Mouse (Mus musculus): ENCODE results near the gene Greb1. TPM values are rescaled to one million over a fixed set of nuclear protein-coding genes. Genes with fewer than 3 reads are reported as not detected.

The Greb1 gene
- polyA plus RNA-seq, 1 experiment: 1.4 TPM

DNA sequence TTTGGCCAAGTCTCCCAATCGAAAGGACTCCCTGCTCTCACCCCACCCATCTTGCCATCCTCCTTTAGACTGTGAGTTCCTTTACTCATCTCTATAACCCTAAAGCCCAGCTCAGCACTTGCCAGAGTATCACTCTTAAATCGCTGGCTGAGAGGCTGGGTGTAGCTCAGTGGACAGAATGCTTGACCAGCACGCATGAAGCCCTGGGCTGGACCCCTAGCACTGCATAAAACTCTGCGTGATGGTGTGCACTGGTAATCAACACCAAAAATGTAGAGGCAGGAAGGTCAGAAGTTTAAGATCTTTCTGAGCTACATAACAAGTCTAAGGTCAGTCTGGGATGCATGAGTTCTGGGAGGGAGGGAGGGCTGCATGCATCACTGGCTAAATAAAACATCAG lies 26.1 kb downstream of the Greb1 start:
- no peak for DNase-seq
- 99% methylated on average over 4 of the region's 4 CpGs for WGBS
- no peak overlapping the region for H3K27ac ChIP-seq (ENCODE audit: insufficient read depth, low read length)
- no peak for TF ChIP-seq POLR2A (IDR thresholded peaks at IDR 0.05; ENCODE audit: borderline replicate concordance, insufficient read depth, low read length)
- TF ChIP-seq CTCF (IDR thresholded peaks at IDR 0.05; ENCODE audit: borderline replicate concordance, insufficient read depth, low read depth, low read length): no peak
- no peak overlapping the region for H3K4me3 ChIP-seq (replicated peaks; ENCODE audit: insufficient read depth, low read depth, low read length)
- H3K4me1 ChIP-seq (ENCODE audit: control insufficient read depth, insufficient read depth, low read length): no peaks in the 10 kb centered on the region
- no peaks in the 10 kb centered on the region for H3K27me3 ChIP-seq (ENCODE audit: control insufficient read depth, insufficient read depth, low read length)

DNA sequence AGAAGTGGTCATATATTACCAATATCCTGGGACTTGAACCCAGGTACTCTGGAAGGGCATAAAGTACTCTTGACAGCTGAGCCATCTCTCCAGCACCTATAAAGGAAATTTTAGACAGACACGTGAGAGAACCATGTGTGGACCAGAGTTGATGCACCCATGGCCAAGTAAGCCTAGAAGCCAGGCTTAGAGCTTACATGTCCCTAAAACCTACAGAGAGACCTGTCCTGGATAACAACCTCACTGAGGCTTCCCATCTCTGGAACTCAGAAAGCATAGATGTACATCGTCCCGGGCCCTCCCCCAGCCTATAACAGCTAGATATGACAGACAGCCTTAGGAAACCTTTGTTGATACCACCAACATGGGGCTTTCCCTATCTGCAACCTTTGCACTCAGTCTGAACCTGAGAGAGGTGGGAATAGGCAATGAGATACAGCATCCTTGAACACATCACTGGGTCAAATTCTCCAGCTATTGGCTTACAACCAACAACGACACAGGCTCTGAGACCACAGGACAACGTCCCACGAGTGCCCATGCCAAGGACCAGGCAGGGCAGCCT lies 31.0 kb downstream of the Greb1 start:
- WGBS: 82% methylated on average over 6 of the region's 6 CpGs

DNA sequence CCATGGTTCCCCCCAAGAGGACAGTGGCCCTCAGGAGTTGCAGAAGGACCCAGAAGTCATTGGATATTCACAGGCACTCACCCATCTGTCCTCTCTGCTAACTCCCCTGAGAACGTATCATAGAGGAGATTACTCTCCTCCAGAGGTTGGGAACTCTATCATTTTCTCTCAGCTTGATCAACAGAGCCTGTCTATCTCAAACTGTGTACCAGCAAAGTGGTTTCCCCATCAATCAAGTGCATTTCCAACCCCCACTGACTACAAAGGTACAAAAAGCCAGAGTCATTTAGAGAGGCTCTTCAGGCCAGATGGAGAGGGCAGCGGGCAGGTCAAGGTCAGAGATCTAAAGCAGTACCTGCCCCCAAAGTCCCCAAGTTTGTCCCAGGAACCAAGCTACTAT lies 32.0 kb downstream of the Greb1 start:
- DNase-seq: no peak
- no peaks in the 10 kb centered on the region for H3K4me1 ChIP-seq (ENCODE audit: control insufficient read depth, insufficient read depth, low read length)
- TF ChIP-seq POLR2A (IDR thresholded peaks at IDR 0.05; ENCODE audit: borderline replicate concordance, insufficient read depth, low read length) (no peak), CTCF (IDR thresholded peaks at IDR 0.05; ENCODE audit: borderline replicate concordance, insufficient read depth, low read depth, low read length) (no peak)
- H3K4me3 ChIP-seq (replicated peaks; ENCODE audit: insufficient read depth, low read depth, low read length): no peak overlapping the region
- H3K27me3 ChIP-seq (ENCODE audit: control insufficient read depth, insufficient read depth, low read length): no peaks in the 10 kb centered on the region
- H3K27ac ChIP-seq (ENCODE audit: insufficient read depth, low read length): no peak overlapping the region
- WGBS: 92% methylated on average over 2 of the region's 2 CpGs

More for the DNA sequence above, 31.0 kb downstream of the Greb1 start:
- Histone ChIP-seq H3K27me3 (ENCODE audit: control insufficient read depth, insufficient read depth, low read length) (no peaks in the 10 kb centered on the region), H3K4me3 (replicated peaks; ENCODE audit: insufficient read depth, low read depth, low read length) (no peak overlapping the region), H3K27ac (ENCODE audit: insufficient read depth, low read length) (no peak overlapping the region), H3K4me1 (ENCODE audit: control insufficient read depth, insufficient read depth, low read length) (no peaks in the 10 kb centered on the region)
- DNase-seq: no peak
- TF ChIP-seq CTCF (IDR thresholded peaks at IDR 0.05; ENCODE audit: borderline replicate concordance, insufficient read depth, low read depth, low read length) (no peak), POLR2A (IDR thresholded peaks at IDR 0.05; ENCODE audit: borderline replicate concordance, insufficient read depth, low read length) (no peak)

DNA sequence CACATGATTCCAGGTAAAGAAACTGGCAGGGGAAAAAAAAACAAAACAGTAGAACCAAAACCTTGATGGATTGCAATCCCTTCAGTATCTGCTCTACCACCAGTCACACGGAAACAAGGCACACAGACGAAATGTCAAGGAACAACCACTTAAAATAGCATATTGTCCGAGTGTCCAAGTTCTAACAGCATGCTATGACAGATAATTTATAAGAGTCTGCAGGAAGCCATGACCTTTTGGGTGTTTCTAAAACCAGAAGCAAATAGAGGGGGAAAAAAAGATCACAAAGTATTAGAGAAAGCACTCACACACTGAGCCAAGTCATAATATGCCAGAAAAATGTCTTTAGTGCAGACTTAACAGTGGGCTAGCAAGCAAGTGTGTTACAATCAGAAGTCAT lies 32.4 kb downstream of the Greb1 start:
- no peak for DNase-seq
- TF ChIP-seq POLR2A (IDR thresholded peaks at IDR 0.05; ENCODE audit: borderline replicate concordance, insufficient read depth, low read length) (no peak), CTCF (IDR thresholded peaks at IDR 0.05; ENCODE audit: borderline replicate concordance, insufficient read depth, low read depth, low read length) (no peak)
- 58% methylated on average over 3 of the region's 3 CpGs for WGBS
- Histone ChIP-seq H3K27ac (ENCODE audit: insufficient read depth, low read length) (no peak overlapping the region), H3K4me3 (replicated peaks; ENCODE audit: insufficient read depth, low read depth, low read length) (no peak overlapping the region), H3K27me3 (ENCODE audit: control insufficient read depth, insufficient read depth, low read length) (no peaks in the 10 kb centered on the region), H3K4me1 (ENCODE audit: control insufficient read depth, insufficient read depth, low read length) (no peaks in the 10 kb centered on the region)

DNA sequence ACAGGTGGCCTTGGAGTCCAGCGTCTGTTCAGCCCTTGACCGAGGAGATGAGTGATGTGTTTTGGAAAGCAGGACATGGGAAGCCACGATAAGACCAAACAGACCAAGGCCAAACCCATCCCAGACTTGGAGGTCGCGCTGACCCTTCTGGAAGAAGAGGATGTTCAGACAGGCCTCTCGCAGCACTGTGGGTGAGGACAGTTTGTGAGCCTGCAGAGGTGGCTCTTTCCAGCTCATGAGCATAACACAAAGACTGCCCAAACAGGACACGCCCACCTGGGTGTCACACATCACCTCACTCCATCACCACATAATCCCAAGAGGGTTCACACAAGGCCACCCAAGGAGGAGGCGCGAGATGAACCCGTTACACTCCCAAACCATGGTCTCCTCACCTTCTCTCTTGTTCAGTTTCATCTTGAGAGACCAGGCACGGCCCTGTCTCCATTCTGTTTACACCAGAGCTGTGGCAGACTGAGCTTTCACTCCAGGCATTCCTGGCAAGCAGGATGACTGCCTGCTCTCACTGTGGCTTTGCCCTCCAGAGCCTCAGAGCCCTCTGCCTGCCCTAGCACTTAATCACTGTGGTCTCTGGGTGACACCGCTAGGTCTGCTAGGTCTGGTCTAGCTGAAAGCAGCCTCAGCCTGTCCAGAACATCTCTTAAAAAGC lies 35.8 kb downstream of the Greb1 start:
- no peak for DNase-seq
- Histone ChIP-seq H3K27ac (ENCODE audit: insufficient read depth, low read length) (no peak overlapping the region), H3K4me1 (ENCODE audit: control insufficient read depth, insufficient read depth, low read length) (no peaks in the 10 kb centered on the region), H3K27me3 (ENCODE audit: control insufficient read depth, insufficient read depth, low read length) (no peaks in the 10 kb centered on the region), H3K4me3 (replicated peaks; ENCODE audit: insufficient read depth, low read depth, low read length) (no peak overlapping the region)
- whole genome bisulfite sequencing: 79% methylated on average over 12 of the region's 12 CpGs
- no peak for TF ChIP-seq CTCF (IDR thresholded peaks at IDR 0.05; ENCODE audit: borderline replicate concordance, insufficient read depth, low read depth, low read length)
- no peak for TF ChIP-seq POLR2A (IDR thresholded peaks at IDR 0.05; ENCODE audit: borderline replicate concordance, insufficient read depth, low read length)

DNA sequence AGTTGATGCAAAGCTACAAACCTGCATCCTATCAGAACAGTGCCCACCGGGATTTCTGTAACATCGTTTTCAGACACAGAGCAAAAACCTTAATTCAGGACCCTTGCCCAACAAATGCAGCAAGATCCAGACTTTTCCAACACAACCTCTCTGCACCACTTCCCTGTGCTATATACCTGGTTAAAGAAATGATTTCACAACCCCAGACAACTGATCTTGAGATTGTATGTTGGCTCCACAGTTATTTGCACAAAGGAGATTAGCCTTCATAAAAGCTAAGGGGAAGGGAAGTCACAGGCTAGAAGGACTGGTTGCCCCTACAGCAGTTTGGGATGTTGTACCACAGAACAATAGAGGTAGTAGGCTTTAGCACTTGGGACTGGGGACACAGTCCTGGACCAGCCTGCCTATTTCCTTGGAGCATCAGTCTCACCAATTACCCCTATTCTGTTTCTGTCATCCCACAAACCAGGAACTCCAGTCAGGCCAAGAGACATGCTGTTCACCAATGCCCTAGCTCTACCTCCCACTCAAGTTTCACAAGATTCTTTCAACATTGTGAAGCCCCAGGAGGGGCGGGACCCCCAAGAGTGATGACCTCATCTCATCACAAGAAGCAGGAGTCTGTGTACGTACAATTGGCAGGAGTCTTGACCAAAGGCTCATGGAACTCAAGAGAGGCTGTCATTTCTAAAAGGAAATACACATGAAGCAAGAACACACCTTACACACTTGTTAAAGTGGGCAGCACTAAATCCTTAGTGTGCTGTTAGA lies 36.9 kb downstream of the Greb1 start:
- WGBS: 88% methylated on average over 4 of the region's 4 CpGs
- H3K4me1 ChIP-seq (ENCODE audit: control insufficient read depth, insufficient read depth, low read length): no peaks in the 10 kb centered on the region
- TF ChIP-seq CTCF (IDR thresholded peaks at IDR 0.05; ENCODE audit: borderline replicate concordance, insufficient read depth, low read depth, low read length) (no peak), POLR2A (IDR thresholded peaks at IDR 0.05; ENCODE audit: borderline replicate concordance, insufficient read depth, low read length) (no peak)

DNA sequence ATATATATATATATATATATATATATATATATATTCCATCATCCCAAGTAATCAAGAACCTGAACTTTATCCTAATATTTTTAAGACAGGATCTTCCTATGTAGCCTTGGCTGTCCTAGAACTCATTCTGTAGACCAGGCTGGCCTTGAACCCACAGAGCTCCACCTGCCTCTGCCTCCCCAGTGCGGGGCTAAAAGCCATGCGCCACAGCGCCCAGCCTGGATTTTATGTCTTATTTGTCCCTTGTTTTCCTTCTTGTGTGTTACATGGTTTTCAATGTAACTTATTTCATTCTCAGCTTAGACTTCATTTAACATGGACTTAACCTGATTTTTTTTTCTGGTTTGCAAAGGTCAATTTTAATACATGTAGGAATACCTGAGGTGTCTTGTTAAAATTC lies 39.2 kb downstream of the Greb1 start:
- TF ChIP-seq CTCF (IDR thresholded peaks at IDR 0.05; ENCODE audit: borderline replicate concordance, insufficient read depth, low read depth, low read length) (no peak), POLR2A (IDR thresholded peaks at IDR 0.05; ENCODE audit: borderline replicate concordance, insufficient read depth, low read length) (no peak)
- no peak for DNase-seq

More for the DNA sequence above, 36.9 kb downstream of the Greb1 start:
- no peak for DNase-seq
- no peak overlapping the region for H3K27ac ChIP-seq (ENCODE audit: insufficient read depth, low read length)
- H3K4me3 ChIP-seq (replicated peaks; ENCODE audit: insufficient read depth, low read depth, low read length): no peak overlapping the region
- no peaks in the 10 kb centered on the region for H3K27me3 ChIP-seq (ENCODE audit: control insufficient read depth, insufficient read depth, low read length)

More for the DNA sequence above, 39.2 kb downstream of the Greb1 start:
- H3K4me1 ChIP-seq (ENCODE audit: control insufficient read depth, insufficient read depth, low read length): no peaks in the 10 kb centered on the region
- H3K27ac ChIP-seq (ENCODE audit: insufficient read depth, low read length): no peak overlapping the region
- WGBS: 97% methylated on average over 3 of the region's 3 CpGs
- no peaks in the 10 kb centered on the region for H3K27me3 ChIP-seq (ENCODE audit: control insufficient read depth, insufficient read depth, low read length)
- H3K4me3 ChIP-seq (replicated peaks; ENCODE audit: insufficient read depth, low read depth, low read length): no peak overlapping the region
